Mouse (Mus musculus) heart, embryonic 16.5 days (tissue): ENCODE data around the gene Tns4. TPM values are rescaled to one million over a fixed set of nuclear protein-coding genes. Genes with fewer than 3 reads are reported as not detected.
A peak's percentile ranks its signal among the peaks of the same experiment; 100 is the strongest.

Experiments
- ATAC-seq: fragments of 200-750 bp; cut with Nextera tagmentation; replicated peaks from 2 replicates; pipeline ENCODE4 v1.8.0; 2017; ENCODE audit warnings: moderate number of reproducible peaks; ENCODE audit not compliant: insufficient read depth, low FRiP score; ENCODE audit errors: extremely low read depth
- H3K27ac ChIP-seq: fragments of 300-500 bp; sonication (generic); 2 replicates; pipeline ENCODE4 v1.5.1; 2014; ENCODE audit warnings: mild to moderate bottlenecking, low read length, control low read depth, moderate library complexity
- H3K27me3 ChIP-seq: fragments of 300-500 bp; sonication (generic); 2 replicates; pipeline ENCODE4 v1.6.1; 2014; ENCODE audit warnings: low read length, mixed read lengths; ENCODE audit not compliant: control insufficient read depth, insufficient read depth
- H3K36me3 ChIP-seq: fragments of 300-500 bp; sonication (generic); 2 replicates; pipeline ENCODE4 v1.6.1; 2014; ENCODE audit not compliant: control insufficient read depth, insufficient read depth
- H3K4me1 ChIP-seq: fragments of 300-500 bp; sonication (generic); 2 replicates; pipeline ENCODE4 v1.6.1; 2014; ENCODE audit warnings: low read length, mixed read lengths; ENCODE audit not compliant: control insufficient read depth, insufficient read depth
- H3K4me2 ChIP-seq: fragments of 300-500 bp; sonication (generic); 2 replicates; pipeline ENCODE4 v1.6.1; 2014; ENCODE audit warnings: low read depth, mild to moderate bottlenecking, control low read depth, low read length
- H3K4me3 ChIP-seq: fragments of 300-500 bp; sonication (generic); 2 replicates; pipeline ENCODE4 v1.5.1; 2014; ENCODE audit warnings: mild to moderate bottlenecking, control low read depth, low read length
- H3K9ac ChIP-seq: fragments of 300-500 bp; sonication (generic); 2 replicates; pipeline ENCODE4 v1.6.1; 2014; ENCODE audit warnings: low read length, control low read depth
- H3K9me3 ChIP-seq: fragments of 300-500 bp; sonication (generic); replicated peaks from 2 replicates; pipeline ENCODE4 v1.6.1; 2016; ENCODE audit warnings: low read length; ENCODE audit not compliant: control insufficient read depth
- WGBS: fragments of 180-500 bp; shearing (Covaris S2); extraction: QIAGEN DNeasy Blood & Tissue Kit; methylation state at CpG from one replicate; pipeline ENCODE4 v1.1.7; 2014; 5-methylcytosine and 5-hydroxymethylcytosine counted together
- polyA plus RNA-seq: library from polyadenylated mRNA; unstranded; fragments of >200 nt; fragmentation: Nextera tagmentation; extraction: Ambion mirVana; gene quantifications from 2 replicates; pipeline ENCODE4 v1.2.1, GENCODE M21; 2015

The Tns4 gene
- polyA plus RNA-seq, 1 experiment from 2014 or later = 0.71 TPM

DNA sequence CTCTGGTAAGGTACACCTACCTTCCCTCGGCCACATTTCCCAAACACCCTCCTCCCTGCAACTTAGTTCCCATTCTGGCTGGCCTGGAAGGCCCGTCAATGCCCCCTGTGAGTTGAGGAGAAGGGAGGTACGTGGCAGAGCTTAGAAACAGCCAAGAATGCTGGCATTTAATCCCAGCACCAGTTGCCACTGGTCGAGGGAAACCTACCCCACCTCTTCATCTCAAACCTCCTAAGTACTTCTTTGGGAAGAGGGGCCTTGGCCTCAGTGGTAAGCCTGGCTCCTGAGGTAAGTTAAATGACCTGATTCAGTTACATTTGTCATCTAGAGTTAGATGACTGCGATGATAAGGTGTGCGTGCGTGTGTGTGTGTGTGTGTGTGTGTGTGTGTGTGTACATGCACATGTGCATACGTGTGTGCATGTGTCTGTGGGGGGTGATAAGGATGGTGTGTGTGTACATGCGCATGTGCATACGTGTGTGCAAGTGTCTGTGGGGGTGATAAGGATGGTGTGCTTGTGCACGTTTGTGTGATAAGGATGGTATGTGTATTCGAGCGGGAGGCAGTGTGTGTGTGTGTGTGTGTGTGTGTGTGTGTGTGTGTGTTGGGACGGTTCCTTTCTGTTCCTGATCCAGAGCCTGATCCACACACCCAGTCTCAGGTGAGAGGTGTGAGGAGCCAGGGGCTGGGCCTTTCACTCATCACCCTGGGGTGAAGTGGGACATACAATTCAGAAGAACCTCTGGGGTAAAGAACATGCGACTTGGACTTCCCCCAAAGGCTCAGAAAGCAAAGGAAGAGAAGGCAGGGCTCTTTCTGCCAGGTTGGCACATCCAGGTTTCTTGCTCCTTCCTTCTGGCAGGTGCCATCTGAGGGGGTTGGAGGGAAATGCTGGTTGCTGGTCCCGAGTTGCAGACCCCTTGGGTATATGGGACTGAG is 47.0 kb downstream of the Tns4 start:
- ATAC-seq = no peak
- Histone ChIP-seq H3K4me3 (peak overlapping the region; percentile 68), H3K27ac (peak overlapping the region; percentile 79), H3K9me3 (no peaks in the 10 kb centered on the region), H3K9ac (peak overlapping the region; percentile 84), H3K4me1 (peaks cover 28% of the 10 kb centered on the region), H3K36me3 (no peaks in the 10 kb centered on the region), H3K27me3 (0 out of 2 replicates have a peak, but pooled peaks cover 2% of the 10 kb centered on the region), H3K4me2 (peak overlapping the region; percentile 98)
- 33% methylated on average over 16 of the region's 16 CpGs for WGBS

DNA sequence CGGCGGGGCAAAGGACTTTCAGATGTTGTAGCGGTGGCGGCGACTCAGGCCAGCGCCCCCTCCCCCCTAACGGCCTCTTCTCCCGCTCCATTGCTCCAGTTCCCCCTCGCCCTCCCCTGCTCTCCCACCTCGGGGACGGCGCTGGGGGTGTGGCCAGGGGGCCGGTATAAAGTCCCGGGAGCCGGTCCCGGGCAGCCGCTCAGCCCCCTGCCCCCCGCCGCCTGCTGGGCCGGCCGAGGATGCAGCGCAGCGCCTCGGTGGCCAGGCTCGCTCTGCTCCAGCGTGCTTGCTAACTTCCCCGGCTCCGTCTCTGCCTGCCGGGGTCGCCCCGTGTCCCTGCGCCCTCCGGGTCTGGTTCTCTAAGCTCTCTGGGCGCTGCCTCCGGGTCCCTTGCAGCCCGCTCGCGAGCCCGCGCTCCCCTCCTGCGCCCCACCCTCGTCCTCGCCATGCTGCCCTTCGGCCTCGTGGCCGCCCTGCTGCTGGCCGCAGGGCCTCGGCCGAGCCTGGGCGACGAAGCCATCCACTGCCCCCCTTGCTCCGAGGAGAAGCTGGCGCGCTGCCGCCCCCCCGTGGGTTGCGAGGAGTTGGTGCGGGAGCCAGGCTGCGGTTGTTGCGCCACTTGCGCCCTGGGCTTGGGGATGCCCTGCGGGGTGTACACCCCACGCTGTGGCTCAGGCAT is 47.9 kb downstream of the Tns4 start, which contains the start of gene Igfbp4:
Igfbp4 (plus strand) TSS at position 194 of the 679 bp plus-strand sequence.
- Histone ChIP-seq H3K4me1 (peaks cover 20% of the 10 kb centered on the region), H3K4me2 (peak within 1 kb of the TSS; percentile 98), H3K4me3 (peak within 1 kb of the TSS; percentile 68), H3K27ac (peak within 1 kb of the TSS; percentile 79), H3K27me3 (0 out of 2 replicates have a peak, but pooled peaks cover 2% of the 10 kb centered on the region), H3K9me3 (no peaks in the 10 kb centered on the region), H3K36me3 (no peaks in the 10 kb centered on the region), H3K9ac (peak within 1 kb of the TSS; percentile 84)
- under 1% methylated on average over 56 of the region's 63 CpGs for WGBS
- peak; percentile 75 for ATAC-seq

DNA sequence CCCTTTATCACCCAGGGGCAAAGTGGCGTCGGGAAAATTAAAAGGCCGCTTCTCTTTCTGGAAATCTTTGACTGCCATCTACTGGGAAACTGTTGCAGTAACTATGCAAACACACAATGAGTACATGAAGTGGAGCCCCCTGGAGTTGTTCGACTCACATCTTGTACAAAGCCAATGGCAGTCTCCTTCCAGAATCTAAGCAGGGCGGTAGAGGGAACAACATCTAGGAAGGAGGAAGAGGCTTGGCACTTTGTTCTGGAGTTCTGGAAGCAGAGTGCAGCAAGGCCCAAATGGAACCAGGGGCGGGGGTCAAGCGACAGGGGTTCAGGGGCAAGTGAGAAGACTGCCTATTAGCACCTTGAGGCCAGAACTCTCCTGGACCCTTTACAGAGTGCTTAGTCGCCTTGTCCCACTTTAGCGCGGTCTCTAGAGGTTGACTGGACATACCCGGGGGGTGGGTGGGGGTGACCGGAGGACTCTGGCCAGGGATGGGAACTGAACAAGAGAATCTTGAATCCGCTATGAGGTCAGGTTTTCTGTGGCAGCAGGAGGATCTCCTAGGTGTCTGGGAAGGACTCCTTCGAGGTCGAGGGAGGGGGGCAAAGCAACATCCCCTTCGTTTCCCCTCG is 48.6 kb downstream of the Tns4 start:
- H3K9me3 ChIP-seq = no peaks in the 10 kb centered on the region
- H3K9ac ChIP-seq = peak overlapping the region; percentile 84
- 3% methylated on average over 17 of the region's 17 CpGs for WGBS
- no peaks in the 10 kb centered on the region for H3K36me3 ChIP-seq
- peaks cover 13% of the 10 kb centered on the region for H3K4me1 ChIP-seq
- peak; percentile 30; the same call in 1 of the 2 replicates for ATAC-seq
- H3K4me2 ChIP-seq = peak overlapping the region; percentile 98
- peak overlapping the region; percentile 68 for H3K4me3 ChIP-seq
- peak overlapping the region; percentile 79 for H3K27ac ChIP-seq
- H3K27me3 ChIP-seq = 0 out of 2 replicates have a peak, but pooled peaks cover 2% of the 10 kb centered on the region

DNA sequence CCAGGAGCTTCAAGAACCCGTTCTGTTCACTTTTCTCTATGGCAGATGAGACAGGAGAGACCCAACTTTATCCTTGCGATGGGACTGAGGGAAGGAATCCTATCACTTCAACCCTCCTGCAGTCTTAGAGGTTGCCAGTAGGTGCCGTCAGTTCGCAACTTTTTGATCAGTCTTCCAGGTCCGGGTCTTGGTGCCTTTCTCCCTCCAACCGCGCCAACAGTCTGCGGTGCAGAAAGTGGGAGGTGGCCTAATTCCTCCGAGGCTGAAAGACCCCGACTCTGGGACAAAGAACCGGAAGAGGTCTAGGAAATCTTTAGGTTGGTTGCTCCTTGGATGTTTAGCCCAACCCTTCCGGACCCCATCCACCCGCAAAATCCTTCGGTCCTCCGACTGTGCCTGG is 49.3 kb downstream of the Tns4 start:
- under 1% methylated on average over 15 of the region's 15 CpGs for WGBS
- peak; percentile 50; the same call in 1 of the 2 replicates for ATAC-seq
- H3K27ac ChIP-seq = peak overlapping the region; percentile 79; the same call in 1 of the 2 replicates

DNA sequence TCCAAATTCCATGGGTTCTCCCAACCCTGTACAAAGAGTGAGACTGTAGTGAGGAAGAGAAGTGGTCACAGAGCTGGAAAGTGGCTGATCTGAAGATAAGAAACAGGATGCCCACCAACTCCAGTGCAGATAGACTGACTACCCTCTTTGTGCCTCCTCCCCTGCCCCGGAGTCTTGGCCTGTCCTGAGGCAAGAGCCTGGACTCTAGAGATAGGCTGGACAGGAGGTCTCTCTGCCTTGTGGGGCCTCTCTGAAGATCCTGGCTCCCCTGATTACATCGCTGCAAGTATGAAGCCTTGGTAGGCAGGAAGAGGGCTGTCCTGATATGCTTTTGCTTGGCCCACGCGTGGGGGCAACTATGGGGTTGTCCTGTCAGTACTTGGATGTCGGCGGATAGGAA is 52.9 kb downstream of the Tns4 start:
- Histone ChIP-seq H3K27me3 (0 out of 2 replicates have a peak, but pooled peaks cover 2% of the 10 kb centered on the region), H3K4me2 (no peak overlapping the region), H3K4me3 (no peak overlapping the region), H3K36me3 (no peaks in the 10 kb centered on the region), H3K9me3 (no peaks in the 10 kb centered on the region), H3K4me1 (peaks cover 15% of the 10 kb centered on the region), H3K9ac (no peak overlapping the region), H3K27ac (no peak overlapping the region)
- 52% methylated on average over 6 of the region's 6 CpGs for WGBS
- ATAC-seq = no peak

More for the DNA sequence above, 49.3 kb downstream of the Tns4 start:
- H3K9ac ChIP-seq = peak overlapping the region; percentile 84
- peak overlapping the region; percentile 98 for H3K4me2 ChIP-seq
- no peaks in the 10 kb centered on the region for H3K9me3 ChIP-seq
- H3K36me3 ChIP-seq = no peaks in the 10 kb centered on the region
- H3K27me3 ChIP-seq = 0 out of 2 replicates have a peak, but pooled peaks cover 2% of the 10 kb centered on the region
- H3K4me1 ChIP-seq = peaks cover 13% of the 10 kb centered on the region
- H3K4me3 ChIP-seq = peak overlapping the region; percentile 68

DNA sequence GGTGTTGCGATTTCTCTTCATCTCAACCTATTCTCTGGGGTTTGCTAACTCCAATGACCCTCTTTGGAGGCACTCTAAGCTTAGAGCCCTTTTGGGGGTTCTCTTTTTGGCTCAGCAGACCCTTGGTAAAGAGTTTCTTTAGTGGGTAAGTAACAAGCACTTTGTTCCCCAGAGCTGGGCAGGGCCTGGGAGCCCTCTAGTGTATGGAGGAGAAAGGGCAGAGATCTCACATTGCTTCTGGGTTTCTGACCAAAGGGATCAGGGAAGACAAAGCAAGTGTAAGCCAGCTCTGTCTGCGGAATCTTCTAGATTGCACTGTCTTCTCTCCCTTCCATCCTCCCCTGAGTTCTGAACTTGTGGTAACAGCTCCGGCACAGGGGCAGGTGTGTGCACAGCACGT is 53.8 kb downstream of the Tns4 start:
- Histone ChIP-seq H3K27me3 (0 out of 2 replicates have a peak, but pooled peaks cover 2% of the 10 kb centered on the region), H3K4me3 (no peak overlapping the region), H3K9ac (no peak overlapping the region), H3K36me3 (no peaks in the 10 kb centered on the region), H3K27ac (no peak overlapping the region), H3K4me1 (peaks cover 12% of the 10 kb centered on the region), H3K4me2 (no peak overlapping the region), H3K9me3 (no peaks in the 10 kb centered on the region)
- WGBS = 74% methylated on average over 4 of the region's 4 CpGs
- ATAC-seq = no peak

DNA sequence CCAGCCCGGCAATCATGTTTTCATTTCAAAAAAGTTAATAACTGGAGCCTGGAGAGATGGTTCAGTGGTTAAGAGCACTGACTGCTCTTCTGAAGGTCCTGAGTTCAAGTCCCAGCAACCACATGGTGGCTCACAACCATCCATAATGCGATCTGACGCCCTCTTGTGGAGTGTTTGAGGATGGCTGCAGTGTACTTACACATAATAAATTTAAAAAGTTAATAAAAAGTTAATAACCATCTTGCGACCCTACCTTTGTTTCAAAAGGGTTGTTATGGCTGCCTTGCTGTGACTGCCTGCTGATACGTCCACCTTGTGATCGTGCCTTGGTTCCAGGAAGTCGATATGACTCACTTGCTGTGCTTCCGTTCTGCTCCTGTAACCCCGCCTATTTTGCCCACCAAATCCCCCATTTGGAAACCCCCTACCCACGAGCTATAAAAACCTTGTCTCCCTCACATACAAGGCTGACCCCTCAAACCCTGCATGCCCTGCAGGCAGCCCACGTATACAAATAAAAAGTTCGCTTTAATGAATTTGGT is 62.1 kb downstream of the Tns4 start:
- Histone ChIP-seq H3K9ac (no peak overlapping the region), H3K4me2 (no peak overlapping the region), H3K9me3 (no peaks in the 10 kb centered on the region), H3K4me3 (no peak overlapping the region), H3K36me3 (no peaks in the 10 kb centered on the region), H3K27ac (no peak overlapping the region), H3K4me1 (peaks cover 14% of the 10 kb centered on the region), H3K27me3 (no peaks in the 10 kb centered on the region)
- ATAC-seq = no peak
- WGBS = 83% methylated on average over 12 of the region's 12 CpGs

DNA sequence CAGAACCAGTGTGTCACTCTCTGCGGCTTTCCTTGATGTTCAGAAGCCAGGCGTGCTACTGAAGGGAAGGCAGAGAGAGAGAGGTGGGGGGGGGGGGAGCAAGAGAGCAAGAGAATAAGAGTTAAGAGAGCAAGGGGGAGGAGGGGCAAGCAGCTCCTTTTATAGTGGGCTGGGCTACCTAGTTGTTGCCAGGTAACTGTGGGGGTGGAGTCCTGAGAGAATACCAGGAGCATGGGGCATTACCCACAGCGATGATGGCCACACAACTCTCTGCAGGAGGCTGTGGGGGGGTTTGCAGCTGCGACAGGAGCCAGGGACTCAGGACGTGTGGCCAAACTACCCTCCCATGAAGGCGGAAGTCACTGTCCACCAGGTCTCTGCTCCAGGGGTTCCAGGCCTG is 63.2 kb downstream of the Tns4 start:
- H3K9ac ChIP-seq = no peak overlapping the region
- no peaks in the 10 kb centered on the region for H3K27me3 ChIP-seq
- H3K4me1 ChIP-seq = peaks cover 17% of the 10 kb centered on the region
- WGBS = 83% methylated on average over 6 of the region's 6 CpGs
- H3K4me3 ChIP-seq = no peak overlapping the region
- H3K4me2 ChIP-seq = no peak overlapping the region
- no peak overlapping the region for H3K27ac ChIP-seq
- no peaks in the 10 kb centered on the region for H3K9me3 ChIP-seq
- no peak for ATAC-seq
- H3K36me3 ChIP-seq = peaks cover 7% of the 10 kb centered on the region; the same call in 1 of the 2 replicates
